Mouse (Mus musculus) liver, postnatal 0 days (tissue): ENCODE measurements around the gene Clpsl2. TPM values are rescaled to one million over a fixed set of nuclear protein-coding genes. Genes with fewer than 3 reads are reported as not detected.

Experiments
- ATAC-seq: fragments of 200-750 bp; cut with Nextera tagmentation; 2 replicates; pipeline ENCODE4 v1.8.0; 2017; ENCODE audit warnings: mild to moderate bottlenecking, moderate library complexity
- DNase-seq: peaks from one replicate; pipeline ENCODE4 v3.0.0-alpha.2; 2016
- H3K27ac ChIP-seq: fragments of 300-500 bp; sonication (generic); 2 replicates; pipeline ENCODE4 v1.5.1; 2014; ENCODE audit warnings: antibody characterized with exemption, moderate library complexity, mild to moderate bottlenecking, low read depth
- H3K27me3 ChIP-seq: fragments of 300-500 bp; sonication (generic); 2 replicates; pipeline ENCODE4 v1.6.1; 2014; ENCODE audit warnings: low read length, control low read depth, mixed read lengths; ENCODE audit not compliant: insufficient read depth
- H3K36me3 ChIP-seq: fragments of 300-500 bp; sonication (generic); replicated peaks from 2 replicates; pipeline ENCODE4 v1.6.1; 2014; ENCODE audit warnings: mild to moderate bottlenecking, control low read depth, low read length, moderate library complexity, mixed read lengths; ENCODE audit not compliant: insufficient read depth
- H3K4me1 ChIP-seq: fragments of 300-500 bp; sonication (generic); 2 replicates; pipeline ENCODE4 v1.6.1; 2014; ENCODE audit warnings: antibody characterized with exemption, mild to moderate bottlenecking, control low read depth; ENCODE audit not compliant: insufficient read depth
- H3K4me2 ChIP-seq: fragments of 300-500 bp; sonication (generic); 2 replicates; pipeline ENCODE4 v1.6.1; 2014; ENCODE audit warnings: low read depth, mild to moderate bottlenecking, low read length, moderate library complexity, mixed read lengths
- H3K4me3 ChIP-seq: fragments of 300-500 bp; sonication (generic); 2 replicates; pipeline ENCODE4 v1.5.1; 2014; ENCODE audit warnings: low read depth, low read length
- H3K9ac ChIP-seq: fragments of 300-500 bp; sonication (generic); replicated peaks from 2 replicates; pipeline ENCODE4 v1.6.1; 2014; ENCODE audit warnings: mild to moderate bottlenecking, moderate library complexity
- H3K9me3 ChIP-seq: fragments of 300-500 bp; sonication (generic); 2 replicates; pipeline ENCODE4 v1.6.1; 2016; ENCODE audit warnings: mild to moderate bottlenecking, control low read depth, low read length, mixed read lengths
- CTCF ChIP-seq: sonication (generic); IDR thresholded peaks from 2 replicates; pipeline ENCODE4 v1.5.1; 2016; ENCODE audit warnings: antibody characterized with exemption, low read depth
- EP300 ChIP-seq: IDR thresholded peaks from 2 replicates; pipeline ENCODE4 v1.6.1; 2016; ENCODE audit warnings: antibody characterized with exemption, low read depth, mild to moderate bottlenecking
- WGBS: fragments of 180-500 bp; shearing (Covaris S2); extraction: QIAGEN DNeasy Blood & Tissue Kit; methylation state at CpG from one replicate; pipeline ENCODE4 v1.1.7; 2014; ENCODE audit not compliant: insufficient replicate concordance; 5-methylcytosine and 5-hydroxymethylcytosine counted together
- polyA plus RNA-seq: library from polyadenylated mRNA; unstranded; fragments of >200 nt; fragmentation: Nextera tagmentation; extraction: Ambion mirVana; gene quantifications from 2 replicates; pipeline ENCODE4 v1.2.1, GENCODE M21; 2015

Gene Clpsl2
- polyA plus RNA-seq, 1 experiment from 2014 or later, result not detected

GRCm38 (mm10) chr17:28514555-28514954 is 34.7 kb upstream of the Clpsl2 start:
- Histone ChIP-seq H3K27ac (peak overlapping the region; percentile 98), H3K4me2 (peak overlapping the region; percentile 29), H3K9me3 (no peaks in the 10 kb centered on the region), H3K9ac (no peak overlapping the region; the same call in 1 of the 2 replicates), H3K36me3 (no peaks in the 10 kb centered on the region), H3K4me3 (no peak overlapping the region), H3K27me3 (no peaks in the 10 kb centered on the region), H3K4me1 (peaks cover 79% of the 10 kb centered on the region)
- 59% methylated on average over 5 of the region's 5 CpGs for WGBS
- ATAC-seq, result no peak
- DNase-seq, result no peak
- no peak for TF ChIP-seq CTCF
- TF ChIP-seq EP300, result 0 out of 2 replicates have a peak, but pooled peaks have one; percentile 27

- no peak overlapping the region for H3K4me3 ChIP-seq
- H3K4me1 ChIP-seq, result peaks cover 75% of the 10 kb centered on the region
- TF ChIP-seq CTCF (no peak), EP300 (no peak)
- H3K27me3 ChIP-seq, result no peaks in the 10 kb centered on the region
- H3K9ac ChIP-seq, result peak overlapping the region; percentile 8; the same call in 1 of the 2 replicates
- ATAC-seq (no peak), DNase-seq (peak; percentile 59)
- no peaks in the 10 kb centered on the region for H3K36me3 ChIP-seq
- peak overlapping the region; percentile 98 for H3K27ac ChIP-seq
- peak overlapping the region; percentile 22; the same call in 1 of the 2 replicates for H3K4me2 ChIP-seq
- no peaks in the 10 kb centered on the region for H3K9me3 ChIP-seq
- WGBS, result 39% methylated on average over 10 of the region's 10 CpGs
Measured at GRCm38 (mm10) chr17:28515431-28516341, 33.5 kb upstream of the Clpsl2 start.

- no peak for ATAC-seq
- peak overlapping the region; percentile 70; the same call in 1 of the 2 replicates for H3K9ac ChIP-seq
- peak overlapping the region; percentile 1; the same call in 1 of the 2 replicates for H3K4me2 ChIP-seq
- H3K36me3 ChIP-seq, result no peaks in the 10 kb centered on the region
- peak overlapping the region; percentile 98 for H3K27ac ChIP-seq
- no peaks in the 10 kb centered on the region for H3K27me3 ChIP-seq
- TF ChIP-seq EP300 (no peak), CTCF (0 out of 2 replicates have a peak, but pooled peaks have one; percentile 14)
- H3K4me3 ChIP-seq, result no peak overlapping the region
- 53% methylated on average over 4 of the region's 4 CpGs for WGBS
- DNase-seq, result no peak
- H3K9me3 ChIP-seq, result no peaks in the 10 kb centered on the region
- H3K4me1 ChIP-seq, result peaks cover 80% of the 10 kb centered on the region
Measured at GRCm38 (mm10) chr17:28516881-28517280, 32.3 kb upstream of the Clpsl2 start.

GRCm38 (mm10) chr17:28517441-28517955 is 31.7 kb upstream of the Clpsl2 start, which contains the start of gene Fkbp5:
Gene Fkbp5, minus strand, starts transcription at chr17:28517527.
- peak within 1 kb of the TSS; percentile 98 for H3K27ac ChIP-seq
- no peaks in the 10 kb centered on the region for H3K36me3 ChIP-seq
- H3K27me3 ChIP-seq, result no peaks in the 10 kb centered on the region
- peaks cover 78% of the 10 kb centered on the region for H3K4me1 ChIP-seq
- peak within 1 kb of the TSS; percentile 76 for H3K4me2 ChIP-seq
- WGBS, result 17% methylated on average over 16 of the region's 16 CpGs
- no peaks in the 10 kb centered on the region for H3K9me3 ChIP-seq
- ATAC-seq (peak; percentile 6), DNase-seq (peak; percentile 58)
- H3K9ac ChIP-seq, result peak within 1 kb of the TSS; percentile 70
- TF ChIP-seq EP300 (peak; percentile 20; the same call in 1 of the 2 replicates), CTCF (no peak)
- peak within 1 kb of the TSS; percentile 44 for H3K4me3 ChIP-seq

GRCm38 (mm10) chr17:28517956-28518614 is 31.1 kb upstream of the Clpsl2 start:
- no peaks in the 10 kb centered on the region for H3K36me3 ChIP-seq
- H3K9ac ChIP-seq, result peak overlapping the region; percentile 70
- H3K9me3 ChIP-seq, result no peaks in the 10 kb centered on the region
- H3K4me3 ChIP-seq, result peak overlapping the region; percentile 44
- no peak for TF ChIP-seq CTCF
- peak; percentile 45; the same call in 1 of the 2 replicates for TF ChIP-seq EP300
- peak; percentile 91 for DNase-seq
- H3K4me1 ChIP-seq, result peaks cover 77% of the 10 kb centered on the region
- ATAC-seq, result peak; percentile 72
- peak overlapping the region; percentile 76 for H3K4me2 ChIP-seq
- H3K27me3 ChIP-seq, result no peaks in the 10 kb centered on the region
- 1% methylated on average over 32 of the region's 46 CpGs for WGBS
- peak overlapping the region; percentile 98 for H3K27ac ChIP-seq
